Mouse (Mus musculus) lung, postnatal 0 days (tissue): ENCODE data around the gene Edc4. TPM values are rescaled to one million over a fixed set of nuclear protein-coding genes. Genes with fewer than 3 reads are reported as not detected.
A peak's percentile ranks its signal among the peaks of the same experiment; 100 is the strongest.

Experiments used
- ATAC-seq: fragments of 200-750 bp; cut with Nextera tagmentation; 2 replicates; pipeline ENCODE4 v1.8.0; 2017; ENCODE audit warnings: moderate library complexity
- DNase-seq: peaks from one replicate; pipeline ENCODE4 v3.0.0-alpha.2; 2016; ENCODE audit warnings: low spot score
- H3K27ac ChIP-seq: fragments of 300-500 bp; sonication (generic); 2 replicates; pipeline ENCODE4 v1.5.1; 2014; ENCODE audit warnings: antibody characterized with exemption, mild to moderate bottlenecking, low read length, mixed read lengths
- H3K27me3 ChIP-seq: fragments of 300-500 bp; sonication (generic); replicated peaks from 2 replicates; pipeline ENCODE4 v1.6.1; 2014; ENCODE audit warnings: low read length, mixed read lengths; ENCODE audit not compliant: insufficient read depth
- H3K36me3 ChIP-seq: fragments of 300-500 bp; sonication (generic); 2 replicates; pipeline ENCODE4 v1.6.1; 2014; ENCODE audit warnings: low read length, mixed read lengths; ENCODE audit not compliant: insufficient read depth
- H3K4me1 ChIP-seq: fragments of 300-500 bp; sonication (generic); 2 replicates; pipeline ENCODE4 v1.6.1; 2014; ENCODE audit warnings: antibody characterized with exemption, low read depth, low read length, mixed read lengths; ENCODE audit not compliant: insufficient read depth
- H3K4me2 ChIP-seq: fragments of 300-500 bp; sonication (generic); replicated peaks from 2 replicates; pipeline ENCODE4 v1.6.1; 2014; ENCODE audit warnings: low read depth, mild to moderate bottlenecking, low read length, moderate library complexity, mixed read lengths
- H3K4me3 ChIP-seq: fragments of 300-500 bp; sonication (generic); 2 replicates; pipeline ENCODE4 v1.5.1; 2014; ENCODE audit warnings: low read depth, low read length
- H3K9ac ChIP-seq: fragments of 300-500 bp; sonication (generic); replicated peaks from 2 replicates; pipeline ENCODE4 v1.6.1; 2014; ENCODE audit warnings: low read depth, mild to moderate bottlenecking
- H3K9me3 ChIP-seq: fragments of 300-500 bp; sonication (generic); 2 replicates; pipeline ENCODE4 v1.6.1; 2016; ENCODE audit warnings: low read length, mixed read lengths
- CTCF ChIP-seq: IDR thresholded peaks from 2 replicates; pipeline ENCODE4 v1.5.1; 2016; ENCODE audit warnings: antibody characterized with exemption, mild to moderate bottlenecking
- EP300 ChIP-seq: IDR thresholded peaks from 2 replicates; pipeline ENCODE4 v1.6.1; 2016; ENCODE audit warnings: antibody characterized with exemption, mild to moderate bottlenecking, control low read depth
- WGBS: fragments of 180-500 bp; shearing (Covaris S2); extraction: QIAGEN DNeasy Blood & Tissue Kit; methylation state at CpG from one replicate; pipeline ENCODE4 v1.1.7; 2014; 5-methylcytosine and 5-hydroxymethylcytosine counted together
- polyA plus RNA-seq: library from polyadenylated mRNA; unstranded; fragments of >200 nt; fragmentation: Nextera tagmentation; extraction: Ambion mirVana; gene quantifications from 2 replicates; pipeline ENCODE4 v1.2.1, GENCODE M21; 2015

Gene Edc4
- polyA plus RNA-seq, 1 experiment from 2014 or later = 17.4 TPM

- Histone ChIP-seq H3K4me2 (peak within 1 kb of the TSS; percentile 96), H3K9ac (peak within 1 kb of the TSS; percentile 70), H3K36me3 (no peaks in the 10 kb centered on the region), H3K4me1 (peaks cover 25% of the 10 kb centered on the region), H3K27me3 (no peaks in the 10 kb centered on the region), H3K9me3 (no peaks in the 10 kb centered on the region), H3K27ac (peak within 1 kb of the TSS; percentile 85), H3K4me3 (peak within 1 kb of the TSS; percentile 83)
- WGBS = under 1% methylated on average over 43 of the region's 43 CpGs
- TF ChIP-seq EP300 (peak; percentile 34; the same call in 1 of the 2 replicates), CTCF (peak; percentile 82)
- DNase-seq (peak; percentile 97), ATAC-seq (peak; percentile 94)
Measured at GRCm38 (mm10) chr8:105854715-105855216, 25.9 kb upstream of the Edc4 start, which contains the start of gene Thap11. TSS of gene Thap11 (plus strand) at chr8:105855132.

- peak; percentile 51 for DNase-seq
- TF ChIP-seq CTCF (0 out of 2 replicates have a peak, but pooled peaks have one; percentile 22), EP300 (no peak)
- Histone ChIP-seq H3K9ac (peak overlapping the region; percentile 70), H3K27ac (peak overlapping the region; percentile 85), H3K4me3 (peak overlapping the region; percentile 83), H3K9me3 (no peaks in the 10 kb centered on the region), H3K36me3 (no peaks in the 10 kb centered on the region), H3K4me2 (peak overlapping the region; percentile 96), H3K27me3 (no peaks in the 10 kb centered on the region), H3K4me1 (peaks cover 25% of the 10 kb centered on the region)
- peak; percentile 48 for ATAC-seq
- WGBS = 2% methylated on average over 70 of the region's 71 CpGs
Measured at GRCm38 (mm10) chr8:105855248-105856167, 25.2 kb upstream of the Edc4 start.

- Histone ChIP-seq H3K9ac (peak overlapping the region; percentile 70), H3K4me2 (peak overlapping the region; percentile 96), H3K27ac (peak overlapping the region; percentile 85), H3K36me3 (no peaks in the 10 kb centered on the region), H3K4me1 (peaks cover 25% of the 10 kb centered on the region), H3K4me3 (peak overlapping the region; percentile 83), H3K9me3 (no peaks in the 10 kb centered on the region), H3K27me3 (no peaks in the 10 kb centered on the region)
- WGBS = 6% methylated on average over 15 of the region's 15 CpGs
- DNase-seq (no peak), ATAC-seq (no peak)
- no peak for TF ChIP-seq CTCF
Measured at GRCm38 (mm10) chr8:105856168-105856835, 24.4 kb upstream of the Edc4 start.

- ATAC-seq = no peak
- WGBS = 86% methylated on average over 5 of the region's 5 CpGs
- Histone ChIP-seq H3K9ac (no peak overlapping the region), H3K4me2 (no peak overlapping the region), H3K4me3 (no peak overlapping the region), H3K27me3 (no peaks in the 10 kb centered on the region), H3K4me1 (peaks cover 30% of the 10 kb centered on the region), H3K27ac (no peak overlapping the region), H3K36me3 (no peaks in the 10 kb centered on the region), H3K9me3 (no peaks in the 10 kb centered on the region)
- TF ChIP-seq EP300 = no peak
- peak; percentile 47 for DNase-seq
Measured at GRCm38 (mm10) chr8:105858495-105858894, 22.2 kb upstream of the Edc4 start.

- no peak for DNase-seq
- no peak overlapping the region; the same call in 1 of the 2 replicates for H3K4me2 ChIP-seq
- no peak for ATAC-seq
Measured at GRCm38 (mm10) chr8:105859314-105859713, 21.4 kb upstream of the Edc4 start.

More at GRCm38 (mm10) chr8:105859314-105859713, 21.4 kb upstream of the Edc4 start:
- H3K9me3 ChIP-seq = no peaks in the 10 kb centered on the region
- peaks cover 30% of the 10 kb centered on the region for H3K4me1 ChIP-seq
- H3K9ac ChIP-seq = no peak overlapping the region
- H3K27ac ChIP-seq = peak overlapping the region; percentile 83
- TF ChIP-seq CTCF = no peak
- no peaks in the 10 kb centered on the region for H3K36me3 ChIP-seq
- WGBS = 45% methylated on average over 5 of the region's 5 CpGs
- H3K27me3 ChIP-seq = no peaks in the 10 kb centered on the region
- no peak overlapping the region for H3K4me3 ChIP-seq
